Mouse (Mus musculus) cerebellum, adult 11 months (tissue): ENCODE data around the gene Hif3a.

Source experiments
- DNase-seq: peaks from one replicate; pipeline ENCODE4 v3.0.0; 2022

Hif3a gene

DNA sequence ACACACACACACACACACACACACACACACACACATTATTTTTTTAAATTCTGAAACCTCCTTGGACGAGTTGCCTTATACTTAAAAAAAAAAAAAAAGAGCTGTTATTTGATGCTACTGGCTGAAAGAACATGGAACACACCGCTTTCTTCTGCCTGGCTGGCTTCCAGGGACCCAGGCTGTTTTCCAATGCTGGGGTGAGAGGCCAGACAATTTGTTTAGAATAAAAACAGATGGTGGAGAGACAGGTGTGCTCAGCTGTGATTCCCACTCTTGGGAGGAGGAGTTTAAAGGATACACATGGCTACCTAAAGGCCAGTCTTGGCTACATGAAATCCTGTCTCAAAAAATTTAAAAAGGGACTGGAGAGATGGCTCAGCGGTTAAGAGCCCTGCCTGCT, 73.8 kb downstream of the Hif3a start:
- DNase-seq: no peak

DNA sequence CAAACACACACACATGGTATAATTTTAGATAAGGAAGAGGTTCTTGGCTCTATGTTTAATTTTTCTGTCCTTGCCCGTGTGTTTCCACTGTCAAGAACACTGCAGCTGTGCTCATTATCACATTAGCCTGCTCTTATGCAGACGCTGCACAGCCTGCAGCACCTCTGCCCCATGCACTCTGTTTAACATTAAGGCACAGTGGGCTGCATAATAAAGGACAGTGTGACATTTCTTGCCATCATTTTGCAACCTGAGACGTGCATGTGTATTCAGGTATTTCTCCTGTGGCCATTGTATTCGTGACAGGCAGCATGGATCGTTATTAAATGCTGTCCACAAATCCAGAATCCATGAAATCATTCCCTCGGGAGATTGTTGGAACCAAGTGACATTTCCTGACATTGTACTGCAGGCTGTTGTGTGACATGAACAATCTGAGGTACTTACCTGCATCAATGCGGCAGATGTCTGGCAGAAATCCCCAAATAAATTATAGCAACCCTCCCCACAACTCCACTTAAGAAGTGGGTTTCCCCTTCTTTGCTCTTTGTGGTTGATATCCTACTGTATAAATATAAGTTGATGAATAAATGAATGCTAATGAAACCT, 74.6 kb downstream of the Hif3a start:
- DNase-seq: no peak

DNA sequence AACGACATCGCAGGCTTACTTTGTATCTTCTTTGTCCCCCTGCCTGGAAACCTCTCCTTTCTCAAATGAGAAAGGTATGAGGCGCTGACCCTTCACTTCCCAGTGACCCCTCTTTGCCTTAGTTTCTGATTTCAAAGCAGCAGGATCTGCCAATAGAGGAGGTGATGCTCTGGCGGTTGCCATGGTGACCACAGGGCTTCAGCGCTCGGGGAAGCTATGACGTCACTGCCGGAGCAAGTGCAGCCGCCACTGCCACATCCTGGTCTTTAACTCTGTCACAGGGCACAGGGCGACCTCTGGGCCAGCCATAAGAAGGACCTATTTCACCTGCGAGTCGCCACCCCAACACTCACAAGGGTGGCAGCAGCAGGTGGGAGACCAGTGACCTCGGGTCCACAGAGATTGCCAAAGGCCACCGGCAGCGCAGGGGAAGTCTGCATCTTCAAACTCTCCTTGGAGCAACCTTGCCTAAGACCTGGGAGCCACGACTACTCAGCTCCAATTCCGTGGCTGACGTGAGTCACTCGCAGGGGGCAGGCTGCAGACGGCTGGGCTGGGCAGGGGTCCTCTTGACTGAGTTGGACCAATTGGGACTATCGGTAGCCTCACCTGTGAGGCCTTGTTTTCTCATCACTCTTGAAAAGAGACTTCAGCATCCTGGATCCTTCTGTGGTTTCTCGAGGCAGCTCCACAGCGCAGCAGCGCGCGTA, 79.2 kb downstream of the Hif3a start, which contains the start of gene Gm42372:
Gm42372 (plus strand) TSS at position 228 of the 710 bp plus-strand sequence.
- DNase-seq: peak; percentile 82
